Mouse (Mus musculus): ENCODE measurements around the gene Aaed1.

DNA sequence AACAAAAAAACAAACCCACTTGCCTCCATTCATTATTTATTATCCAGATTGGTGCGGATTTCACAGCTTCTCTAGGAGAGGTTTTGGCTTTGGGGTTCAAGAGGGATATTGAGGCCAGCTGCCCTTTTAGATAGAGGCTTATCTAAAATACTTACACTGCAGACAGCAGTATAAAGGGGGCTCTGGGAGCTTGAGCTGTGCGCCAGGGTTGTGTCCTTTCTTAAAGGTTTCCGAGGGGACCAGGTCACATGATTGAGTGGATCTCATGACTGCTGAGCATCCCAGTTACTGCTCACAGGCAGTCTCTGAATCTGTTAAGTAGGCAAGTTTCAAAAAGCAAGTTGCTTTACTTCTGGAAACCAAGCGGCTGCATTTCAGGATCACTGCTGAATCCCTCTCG lies 44.9 kb upstream of the Aaed1 start:
- TF ChIP-seq CTCF (IDR thresholded peaks at IDR 0.05) (no peak), EP300 (IDR thresholded peaks at IDR 0.05) (no peak)

Data from lung, postnatal 0 days (tissue).